In the genomic region with DNA sequence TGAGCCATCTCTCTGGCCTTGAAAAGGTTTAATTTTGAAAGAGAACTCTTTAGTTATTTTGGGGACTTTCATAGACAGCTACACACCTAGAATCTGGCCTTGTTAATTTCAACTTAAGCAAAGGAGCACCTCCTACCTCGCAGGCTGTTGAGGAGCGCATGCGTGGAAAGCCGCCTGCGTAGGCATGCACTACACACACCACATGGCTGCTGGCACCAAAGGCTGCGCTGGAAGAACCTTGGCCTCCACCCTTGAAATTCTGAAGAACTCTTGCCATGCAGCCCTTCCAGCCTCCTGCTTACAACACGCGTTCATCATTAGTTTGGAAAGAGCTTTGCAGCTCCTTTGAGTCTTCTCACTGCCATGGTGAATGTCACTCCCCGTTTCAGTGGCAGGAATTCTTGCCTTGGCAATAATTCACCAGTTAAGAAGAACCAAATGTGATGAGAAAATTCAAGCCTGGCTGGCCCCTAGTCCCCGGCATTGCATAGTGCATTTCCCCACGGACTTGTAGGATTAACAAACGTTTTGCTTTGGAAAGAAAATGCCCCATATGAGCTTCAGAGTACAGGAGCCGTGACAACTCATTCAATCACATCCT, we compare ENCODE assay signal across 14 mouse cellular contexts.
A peak's percentile ranks its signal among the peaks of the same experiment; 100 is the strongest.
DNase-seq lines count a peak whose midpoint lies in the region; ATAC-seq and TF ChIP-seq lines count a peak whose summit lies in the region.
"Had no signal": no experiment of that assay in that cellular context is flagged by ENCODE, and none has a peak within 500 bp of the region (broad histone marks: within the 10 kb centered on the region; RNA-seq: fewer than 3 reads in every experiment).

No protein-coding gene starts in this region.

- H3K36me3 ChIP-seq in embryonic facial prominence, embryonic 13.5 days: no peaks in the 10 kb centered on the region
- H3K36me3 ChIP-seq in embryonic facial prominence, embryonic 10.5 days (replicated peaks): no peaks in the 10 kb centered on the region
- H3K36me3 ChIP-seq in heart, embryonic 12.5 days: no peaks in the 10 kb centered on the region
- H3K36me3 ChIP-seq: hindbrain, embryonic 10.5 days; liver, embryonic 13.5 days; midbrain, embryonic 12.5 days had no signal

- 0 out of 2 replicates have a peak, but pooled peaks have one; percentile 52 for ATAC-seq in embryonic facial prominence, embryonic 13.5 days (ENCODE audit: insufficient number of reproducible peaks, insufficient read depth, low FRiP score, low TSS enrichment, low read depth)
- ATAC-seq in heart, embryonic 12.5 days (ENCODE audit: insufficient number of reproducible peaks, low FRiP score): no peak
- ATAC-seq: intestine, embryonic 16.5 days; lung, postnatal 0 days had no signal

- H3K9ac ChIP-seq in embryonic facial prominence, embryonic 13.5 days: no peak overlapping the region
- H3K9ac ChIP-seq in heart, embryonic 12.5 days: no peak overlapping the region
- H3K9ac ChIP-seq: liver, embryonic 13.5 days; midbrain, embryonic 12.5 days had no signal

- H3K4me3 ChIP-seq in embryonic facial prominence, embryonic 13.5 days: no peak overlapping the region
- no peak overlapping the region for H3K4me3 ChIP-seq in embryonic facial prominence, embryonic 10.5 days
- no peak overlapping the region for H3K4me3 ChIP-seq in heart, embryonic 12.5 days
- no peak overlapping the region for H3K4me3 ChIP-seq in embryonic fibroblast, embryonic 13.5 days (ENCODE audit: insufficient read depth, low read length)
- H3K4me3 ChIP-seq: hindbrain, embryonic 10.5 days; liver, embryonic 13.5 days; midbrain, embryonic 12.5 days had no signal

- TF ChIP-seq POLR2A in embryonic fibroblast, embryonic 13.5 days (IDR thresholded peaks at IDR 0.05; ENCODE audit: low read depth, low read length): no peak

- WGBS in embryonic facial prominence, embryonic 13.5 days: 63% methylated on average over 13 of the region's 13 CpGs
- 91% methylated on average over 13 of the region's 13 CpGs for WGBS in embryonic facial prominence, embryonic 10.5 days
- 86% methylated on average over 13 of the region's 13 CpGs for WGBS in heart, embryonic 12.5 days

- H3K27ac ChIP-seq in embryonic facial prominence, embryonic 13.5 days: peak overlapping the region; percentile 29; the same call in 1 of the 2 replicates
- H3K27ac ChIP-seq in embryonic facial prominence, embryonic 10.5 days (replicated peaks): no peak overlapping the region
- H3K27ac ChIP-seq in heart, embryonic 12.5 days (ENCODE audit: poor library complexity, severe bottlenecking): no peak overlapping the region
- H3K27ac ChIP-seq in embryonic fibroblast, embryonic 13.5 days (ENCODE audit: insufficient read depth, low read length): peak overlapping the region; percentile 87
- H3K27ac ChIP-seq: hindbrain, embryonic 10.5 days; liver, embryonic 13.5 days; midbrain, embryonic 12.5 days had no signal

- DNase-seq in embryonic facial prominence, embryonic 10.5 days (ENCODE audit: low spot score): no peak
- peak; percentile 16 for DNase-seq in heart, adult 8-10 months (ENCODE audit: low spot score)
- peak; percentile 21 to 44 for DNase-seq in layer of hippocampus, postnatal 10 days (ENCODE audit: low spot score in 2 of 2)
- DNase-seq in frontal cortex, postnatal 10 days (ENCODE audit: low spot score in 2 of 2): no peak
- no peak for DNase-seq in thymus, postnatal 25 days
- DNase-seq: kidney, postnatal 14 days; liver, embryonic 13.5 days had no signal

- no peaks in the 10 kb centered on the region for H3K9me3 ChIP-seq in embryonic facial prominence, embryonic 13.5 days
- H3K9me3 ChIP-seq in embryonic facial prominence, embryonic 10.5 days: peaks cover 2% of the 10 kb centered on the region; the same call in 1 of the 2 replicates
- H3K9me3 ChIP-seq in heart, embryonic 12.5 days (replicated peaks): peaks cover 18% of the 10 kb centered on the region

- peaks cover 9% of the 10 kb centered on the region for H3K4me1 ChIP-seq in embryonic facial prominence, embryonic 13.5 days
- no peaks in the 10 kb centered on the region for H3K4me1 ChIP-seq in embryonic facial prominence, embryonic 10.5 days
- H3K4me1 ChIP-seq in heart, embryonic 12.5 days (replicated peaks): no peaks in the 10 kb centered on the region
- H3K4me1 ChIP-seq in embryonic fibroblast, embryonic 13.5 days (ENCODE audit: control insufficient read depth, insufficient read depth, low read length): no peaks in the 10 kb centered on the region
- H3K4me1 ChIP-seq: hindbrain, embryonic 10.5 days; liver, embryonic 13.5 days; midbrain, embryonic 12.5 days had no signal

- H3K27me3 ChIP-seq in embryonic facial prominence, embryonic 13.5 days: no peaks in the 10 kb centered on the region
- no peaks in the 10 kb centered on the region for H3K27me3 ChIP-seq in embryonic facial prominence, embryonic 10.5 days (replicated peaks; ENCODE audit: low read depth, poor library complexity, severe bottlenecking)
- H3K27me3 ChIP-seq in heart, embryonic 12.5 days (replicated peaks): no peaks in the 10 kb centered on the region
- H3K27me3 ChIP-seq: liver, embryonic 13.5 days; midbrain, embryonic 12.5 days had no signal

- no peak overlapping the region for H3K4me2 ChIP-seq in embryonic facial prominence, embryonic 13.5 days
- H3K4me2 ChIP-seq in heart, embryonic 12.5 days: no peak overlapping the region
- H3K4me2 ChIP-seq: liver, embryonic 13.5 days; midbrain, embryonic 12.5 days had no signal

- TF ChIP-seq CTCF in embryonic fibroblast, embryonic 13.5 days (IDR thresholded peaks at IDR 0.05; ENCODE audit: borderline replicate concordance, insufficient read depth, low read length): no peak

Comparison
In these comparisons a context has a peak if more than half of its experiments do, and no peak if none do; other contexts are left out.
1. H3K27ac ChIP-seq: peak in embryonic facial prominence, embryonic 13.5 days (single experiment) and embryonic fibroblast, embryonic 13.5 days (single experiment); none in embryonic facial prominence, embryonic 10.5 days (single experiment) and heart, embryonic 12.5 days (single experiment).
2. DNase-seq: peak in heart, adult 8-10 months (single experiment) and layer of hippocampus, postnatal 10 days (2 of 2); none in embryonic facial prominence, embryonic 10.5 days (single experiment), frontal cortex, postnatal 10 days (0 of 2) and thymus, postnatal 25 days (single experiment).